Mouse (Mus musculus) G1E (cell line): Measurements from ENCODE around the gene Gne. TPM values are rescaled to one million over a fixed set of nuclear protein-coding genes. Genes with fewer than 3 reads are reported as not detected.

Experiments used
- ATAC-seq: 2 replicates; pipeline ENCODE4 v1.8.0; 2016; ENCODE audit warnings: mild to moderate bottlenecking; ENCODE audit not compliant: insufficient number of reproducible peaks, poor library complexity, low FRiP score, severe bottlenecking; ENCODE audit errors: extremely low read depth
- DNase-seq: peaks from one replicate; pipeline ENCODE4 v3.0.0; 2012; ENCODE audit warnings: low spot score
- H3K27me3 ChIP-seq: 2 replicates; pipeline ENCODE4 v1.6.1; 2012; ENCODE audit warnings: mild to moderate bottlenecking, low read length, inconsistent platforms; ENCODE audit not compliant: insufficient read depth
- H3K36me3 ChIP-seq: replicated peaks from 2 replicates; pipeline ENCODE3; 2012; ENCODE audit warnings: mild to moderate bottlenecking, inconsistent platforms
- H3K4me1 ChIP-seq: 2 replicates; pipeline ENCODE4 v1.6.1; 2012; ENCODE audit warnings: low read depth, low read length, inconsistent platforms, mixed read lengths; ENCODE audit not compliant: insufficient read depth
- H3K4me3 ChIP-seq: 2 replicates; pipeline ENCODE4 v1.5.1; 2012; ENCODE audit warnings: low read depth, mild to moderate bottlenecking, inconsistent platforms, low read length, moderate library complexity, mixed read lengths
- H3K9me3 ChIP-seq: replicated peaks from 2 replicates; pipeline ENCODE4 v1.6.1; 2012; ENCODE audit warnings: inconsistent platforms
- CTCF ChIP-seq: IDR thresholded peaks from 2 replicates; pipeline ENCODE4 v1.5.1; 2012; ENCODE audit warnings: low read depth, low read length, inconsistent platforms, mixed read lengths
- GATA1 ChIP-seq: IDR thresholded peaks from 2 replicates; pipeline ENCODE4 v1.6.1; 2012; ENCODE audit warnings: borderline replicate concordance, low read length, inconsistent platforms, mixed read lengths
- GATA2 ChIP-seq: IDR thresholded peaks from 2 replicates; pipeline ENCODE4 v1.6.1; 2012; ENCODE audit warnings: low read depth, low read length, inconsistent platforms, borderline replicate concordance
- POLR2AphosphoS5 ChIP-seq: IDR thresholded peaks from 2 replicates; pipeline ENCODE4 v1.6.1; 2012; ENCODE audit warnings: low read depth, low read length, inconsistent platforms; ENCODE audit not compliant: insufficient replicate concordance
- TAL1 ChIP-seq: conservative IDR thresholded peaks from 2 replicates; pipeline ENCODE4 v1.6.1; 2012; ENCODE audit warnings: low read depth, low read length, inconsistent platforms, mixed read lengths
- polyA plus RNA-seq: library from polyadenylated mRNA; stranded (reverse); fragments of >175 nt; gene quantifications from 2 replicates; pipeline ENCODE4 v1.2.3, GENCODE M21; 2012
- total RNA-seq, 2 experiments: library from RNA; stranded (forward) in 1 of 2; stranded (reverse) in 1 of 2; fragments of 200-1000 nt in 1 of 2; fragments of >200 nt in 1 of 2; fragmentation: Nextera tagmentation in 1 of 2; gene quantifications; 2 replicates each; pipeline ENCODE4 v1.2.3; 2014 to 2017

Gne gene
- total and polyA plus RNA-seq, 3 experiments, result 18.1 to 41.5 (median 35.3) TPM

GRCm38 (mm10) chr4:44010176-44010575 is 73.8 kb downstream of the Gne start:
- Histone ChIP-seq H3K27me3 (no peaks in the 10 kb centered on the region), H3K4me3 (no peak overlapping the region), H3K4me1 (peaks cover 24% of the 10 kb centered on the region), H3K9me3 (no peaks in the 10 kb centered on the region), H3K36me3 (peaks cover 34% of the 10 kb centered on the region)
- DNase-seq (no peak), ATAC-seq (no peak)
- TF ChIP-seq CTCF, result no peak
- TF ChIP-seq TAL1, result no peak
- TF ChIP-seq GATA1, result no peak
- no peak for TF ChIP-seq GATA2
- TF ChIP-seq POLR2AphosphoS5, result no peak

DNA sequence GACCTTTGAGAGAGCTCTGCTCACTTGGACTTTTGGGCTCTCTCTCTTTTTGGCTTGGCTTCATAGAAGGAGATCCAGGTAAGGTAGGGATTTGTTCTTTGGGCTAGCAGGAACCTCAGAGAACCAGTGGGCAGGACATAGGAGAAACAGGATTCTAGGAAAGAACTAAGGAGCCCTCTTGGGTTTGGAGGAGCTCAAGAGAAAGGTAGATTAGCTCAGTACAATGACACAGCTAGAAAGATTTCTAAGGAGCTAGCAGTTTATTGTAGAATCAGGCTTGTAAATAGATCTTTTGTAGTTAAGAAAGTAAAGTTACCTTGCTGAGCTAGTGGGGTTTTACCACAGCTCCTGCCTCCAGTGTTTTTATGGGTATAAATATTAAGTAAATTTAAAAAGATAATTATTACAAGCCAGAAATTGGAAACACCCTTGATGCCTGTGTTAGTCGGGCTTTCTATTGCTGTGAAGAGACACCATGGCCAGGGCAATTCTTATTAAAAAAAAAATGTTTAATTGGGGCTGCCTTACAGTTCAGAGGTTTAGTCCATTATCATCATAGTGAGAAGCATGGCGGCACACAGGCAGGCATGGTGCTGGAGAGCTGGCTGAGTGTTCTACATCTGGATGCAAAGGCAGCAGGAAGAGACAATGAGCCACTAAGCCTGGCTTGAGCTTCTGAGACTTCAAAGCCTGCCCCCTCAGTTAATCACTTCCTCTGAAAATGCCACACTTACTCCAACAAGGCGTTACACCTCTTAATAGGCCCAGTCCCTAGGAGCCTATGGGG is 79.2 kb downstream of the Gne start:
- no peak for TF ChIP-seq TAL1
- TF ChIP-seq GATA1, result no peak
- no peak for TF ChIP-seq CTCF
- TF ChIP-seq POLR2AphosphoS5, result no peak
- no peak for TF ChIP-seq GATA2
- Histone ChIP-seq H3K36me3 (peaks cover 11% of the 10 kb centered on the region), H3K9me3 (no peaks in the 10 kb centered on the region), H3K4me1 (peaks cover 13% of the 10 kb centered on the region), H3K27me3 (no peaks in the 10 kb centered on the region), H3K4me3 (no peak overlapping the region)
- no peak for DNase-seq
- ATAC-seq, result no peak

DNA sequence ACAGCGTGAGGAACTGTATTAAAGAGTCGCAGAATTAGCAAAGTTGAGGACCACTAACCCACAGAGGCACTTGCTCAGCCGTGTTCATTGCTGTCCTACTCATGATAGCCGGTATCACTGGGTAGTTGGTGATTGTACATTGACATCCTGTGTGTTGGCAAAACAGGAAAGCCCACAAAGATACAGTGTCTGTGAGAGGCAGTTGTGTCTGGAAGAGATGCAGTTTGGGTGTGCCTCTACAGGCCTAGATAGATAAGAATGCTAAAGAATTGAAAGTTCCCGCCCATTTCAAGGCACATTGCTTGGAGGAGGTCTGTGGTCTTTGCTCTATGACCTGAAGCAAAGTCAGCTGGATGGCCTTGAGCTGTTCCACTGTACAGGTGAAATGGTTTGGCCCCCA is 79.9 kb downstream of the Gne start, which contains the start of gene Clta:
Gene Clta, plus strand, starts transcription at position 327 of the 400 bp plus-strand sequence.
- Histone ChIP-seq H3K36me3 (peaks cover 9% of the 10 kb centered on the region), H3K4me3 (peak within 1 kb of the TSS; percentile 62), H3K27me3 (no peaks in the 10 kb centered on the region), H3K4me1 (peaks cover 13% of the 10 kb centered on the region), H3K9me3 (no peaks in the 10 kb centered on the region)
- TF ChIP-seq POLR2AphosphoS5 (no peak), TAL1 (0 out of 2 replicates have a peak, but pooled peaks have one; percentile 21)
- DNase-seq (no peak), ATAC-seq (peak; percentile 81)

DNA sequence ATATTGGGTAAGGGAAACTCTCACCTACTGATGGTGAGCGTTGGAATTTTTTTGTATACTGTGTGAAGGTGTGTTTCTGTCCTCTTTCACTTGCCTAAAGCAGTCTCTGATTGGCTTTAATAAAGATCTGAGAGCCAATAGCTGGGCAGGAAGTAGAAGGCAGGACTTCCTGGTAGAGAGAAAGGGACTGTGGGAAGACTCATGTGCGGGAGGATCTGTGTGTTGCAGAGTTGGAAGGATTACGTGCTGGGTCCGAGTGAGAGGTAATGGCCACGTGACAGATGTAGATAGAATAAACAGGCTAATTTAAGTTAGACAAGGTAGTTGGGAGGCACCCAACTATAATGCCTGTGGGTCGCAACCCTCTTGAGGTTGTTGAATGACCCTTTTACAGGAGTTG is 80.4 kb downstream of the Gne start:
- TF ChIP-seq POLR2AphosphoS5 (no peak), GATA2 (no peak), GATA1 (no peak), CTCF (no peak), TAL1 (no peak)
- Histone ChIP-seq H3K36me3 (peaks cover 9% of the 10 kb centered on the region), H3K27me3 (no peaks in the 10 kb centered on the region), H3K4me3 (peak overlapping the region; percentile 62), H3K9me3 (peaks cover 2% of the 10 kb centered on the region; the same call in 1 of the 2 replicates), H3K4me1 (peaks cover 13% of the 10 kb centered on the region)
- DNase-seq (peak; percentile 33), ATAC-seq (peak; percentile 73)

GRCm38 (mm10) chr4:43994342-43994741 is 89.6 kb downstream of the Gne start:
- DNase-seq (no peak), ATAC-seq (no peak)
- TF ChIP-seq CTCF, result no peak
- no peak for TF ChIP-seq GATA1
- no peak for TF ChIP-seq TAL1
- TF ChIP-seq POLR2AphosphoS5, result no peak
- no peak for TF ChIP-seq GATA2
- Histone ChIP-seq H3K27me3 (peaks cover 5% of the 10 kb centered on the region; the same call in 1 of the 2 replicates), H3K4me3 (no peak overlapping the region), H3K9me3 (peaks cover 2% of the 10 kb centered on the region; the same call in 1 of the 2 replicates), H3K4me1 (peaks cover 5% of the 10 kb centered on the region), H3K36me3 (no peaks in the 10 kb centered on the region)

DNA sequence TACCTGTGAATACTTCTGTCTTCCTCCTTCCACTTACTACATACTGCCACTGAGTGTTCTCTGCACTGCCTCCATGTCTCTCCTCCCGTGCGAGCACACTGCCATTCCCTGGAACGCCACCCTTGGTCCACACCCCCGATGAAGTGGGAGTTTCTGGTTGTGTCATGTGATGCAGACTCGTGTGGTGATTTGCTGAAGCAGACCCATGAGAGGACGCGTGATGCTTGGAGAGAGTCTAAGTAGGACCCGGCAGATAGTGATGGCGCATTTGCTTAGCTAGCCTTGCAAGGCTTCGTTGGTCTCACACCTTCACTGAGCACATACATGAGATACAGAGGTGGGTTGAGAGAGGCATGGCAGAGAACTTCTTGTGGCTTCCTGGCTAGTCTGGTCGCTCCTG is 90.9 kb downstream of the Gne start:
- H3K4me1 ChIP-seq, result peaks cover 5% of the 10 kb centered on the region
- ATAC-seq (no peak), DNase-seq (no peak)
- no peak overlapping the region for H3K4me3 ChIP-seq
- no peaks in the 10 kb centered on the region for H3K36me3 ChIP-seq
- H3K27me3 ChIP-seq, result peaks cover 11% of the 10 kb centered on the region
- no peaks in the 10 kb centered on the region for H3K9me3 ChIP-seq
- TF ChIP-seq CTCF, result no peak
- no peak for TF ChIP-seq GATA1
- no peak for TF ChIP-seq GATA2
- TF ChIP-seq POLR2AphosphoS5, result no peak
- no peak for TF ChIP-seq TAL1
